Mouse (Mus musculus) heart, embryonic 16.5 days (tissue): ENCODE measurements around the gene Tenm2. TPM values are rescaled to one million over a fixed set of nuclear protein-coding genes. Genes with fewer than 3 reads are reported as not detected.

Experiments used
- ATAC-seq: fragments of 200-750 bp; cut with Nextera tagmentation; replicated peaks from 2 replicates; pipeline ENCODE4 v1.8.0; 2017; ENCODE audit warnings: moderate number of reproducible peaks; ENCODE audit not compliant: insufficient read depth, low FRiP score; ENCODE audit errors: extremely low read depth
- H3K27ac ChIP-seq: fragments of 300-500 bp; sonication (generic); 2 replicates; pipeline ENCODE4 v1.5.1; 2014; ENCODE audit warnings: mild to moderate bottlenecking, low read length, control low read depth, moderate library complexity
- H3K27me3 ChIP-seq: fragments of 300-500 bp; sonication (generic); 2 replicates; pipeline ENCODE4 v1.6.1; 2014; ENCODE audit warnings: low read length, mixed read lengths; ENCODE audit not compliant: control insufficient read depth, insufficient read depth
- H3K36me3 ChIP-seq: fragments of 300-500 bp; sonication (generic); 2 replicates; pipeline ENCODE4 v1.6.1; 2014; ENCODE audit not compliant: control insufficient read depth, insufficient read depth
- H3K4me1 ChIP-seq: fragments of 300-500 bp; sonication (generic); 2 replicates; pipeline ENCODE4 v1.6.1; 2014; ENCODE audit warnings: low read length, mixed read lengths; ENCODE audit not compliant: control insufficient read depth, insufficient read depth
- H3K4me2 ChIP-seq: fragments of 300-500 bp; sonication (generic); 2 replicates; pipeline ENCODE4 v1.6.1; 2014; ENCODE audit warnings: low read depth, mild to moderate bottlenecking, control low read depth, low read length
- H3K4me3 ChIP-seq: fragments of 300-500 bp; sonication (generic); 2 replicates; pipeline ENCODE4 v1.5.1; 2014; ENCODE audit warnings: mild to moderate bottlenecking, control low read depth, low read length
- H3K9ac ChIP-seq: fragments of 300-500 bp; sonication (generic); 2 replicates; pipeline ENCODE4 v1.6.1; 2014; ENCODE audit warnings: low read length, control low read depth
- H3K9me3 ChIP-seq: fragments of 300-500 bp; sonication (generic); replicated peaks from 2 replicates; pipeline ENCODE4 v1.6.1; 2016; ENCODE audit warnings: low read length; ENCODE audit not compliant: control insufficient read depth
- WGBS: fragments of 180-500 bp; shearing (Covaris S2); extraction: QIAGEN DNeasy Blood & Tissue Kit; methylation state at CpG from one replicate; pipeline ENCODE4 v1.1.7; 2014; 5-methylcytosine and 5-hydroxymethylcytosine counted together
- polyA plus RNA-seq: library from polyadenylated mRNA; unstranded; fragments of >200 nt; fragmentation: Nextera tagmentation; extraction: Ambion mirVana; gene quantifications from 2 replicates; pipeline ENCODE4 v1.2.1, GENCODE M21; 2015

Gene Tenm2
- polyA plus RNA-seq, 1 experiment from 2014 or later: 0.71 TPM

- no peak overlapping the region for H3K4me2 ChIP-seq
- no peaks in the 10 kb centered on the region for H3K36me3 ChIP-seq
- WGBS: 63% methylated on average over 5 of the region's 5 CpGs
- no peaks in the 10 kb centered on the region for H3K9me3 ChIP-seq
- no peaks in the 10 kb centered on the region for H3K27me3 ChIP-seq
- H3K27ac ChIP-seq: no peak overlapping the region
- no peak for ATAC-seq
- H3K4me1 ChIP-seq: 0 out of 2 replicates have a peak, but pooled peaks cover 3% of the 10 kb centered on the region
- no peak overlapping the region for H3K9ac ChIP-seq
- H3K4me3 ChIP-seq: no peak overlapping the region
Measured at GRCm38 (mm10) chr11:37046671-37047070, 189.1 kb downstream of the Tenm2 start.

DNA sequence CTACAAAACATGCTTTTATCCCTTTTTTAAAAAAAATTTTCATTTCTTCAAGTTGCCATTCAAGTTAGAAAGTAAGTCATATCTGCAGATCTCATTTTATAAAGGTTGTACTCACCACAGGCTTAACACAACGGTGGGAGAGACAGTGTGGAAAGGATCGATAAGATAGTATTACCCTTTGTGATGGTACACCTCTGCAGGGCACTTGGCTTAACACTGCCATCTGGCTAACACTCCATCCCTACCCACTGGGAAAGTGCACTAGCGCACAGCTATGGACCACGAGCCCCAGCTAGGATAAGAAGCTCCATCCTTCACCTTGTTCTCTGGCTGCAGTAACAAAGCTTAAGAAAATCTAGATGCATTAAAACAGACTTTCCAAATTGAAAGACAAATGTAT lies 194.5 kb downstream of the Tenm2 start:
- 62% methylated on average over 4 of the region's 4 CpGs for WGBS
- Histone ChIP-seq H3K36me3 (no peaks in the 10 kb centered on the region), H3K4me3 (no peak overlapping the region), H3K27me3 (no peaks in the 10 kb centered on the region), H3K4me2 (no peak overlapping the region), H3K9ac (no peak overlapping the region), H3K27ac (no peak overlapping the region), H3K9me3 (no peaks in the 10 kb centered on the region), H3K4me1 (0 out of 2 replicates have a peak, but pooled peaks cover 3% of the 10 kb centered on the region)
- ATAC-seq: no peak

DNA sequence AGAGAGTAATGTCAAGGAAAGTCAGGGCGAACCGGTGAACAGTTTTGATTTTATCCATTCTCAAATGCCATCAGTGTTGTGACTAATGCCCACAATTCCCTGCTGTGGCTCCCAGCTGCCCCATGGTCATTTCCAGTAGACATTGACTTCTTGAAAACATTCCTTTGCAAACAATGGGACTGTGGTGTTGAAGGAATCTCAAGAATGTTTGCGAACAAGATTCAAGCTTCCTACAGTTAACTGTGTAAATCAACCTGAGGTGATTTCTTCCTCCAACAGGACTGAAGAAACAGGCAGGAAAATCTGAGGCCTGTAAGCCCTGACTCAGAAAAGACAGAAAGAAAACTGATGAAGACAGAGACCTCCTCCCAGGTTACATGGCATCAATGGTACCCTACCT lies 196.5 kb downstream of the Tenm2 start:
- H3K4me2 ChIP-seq: no peak overlapping the region
- 0 out of 2 replicates have a peak, but pooled peaks cover 3% of the 10 kb centered on the region for H3K4me1 ChIP-seq
- no peaks in the 10 kb centered on the region for H3K9me3 ChIP-seq
- H3K27ac ChIP-seq: no peak overlapping the region
- ATAC-seq: no peak
- H3K27me3 ChIP-seq: no peaks in the 10 kb centered on the region
- H3K4me3 ChIP-seq: no peak overlapping the region
- H3K36me3 ChIP-seq: no peaks in the 10 kb centered on the region
- WGBS: 67% methylated on average over 3 of the region's 3 CpGs
- H3K9ac ChIP-seq: no peak overlapping the region

DNA sequence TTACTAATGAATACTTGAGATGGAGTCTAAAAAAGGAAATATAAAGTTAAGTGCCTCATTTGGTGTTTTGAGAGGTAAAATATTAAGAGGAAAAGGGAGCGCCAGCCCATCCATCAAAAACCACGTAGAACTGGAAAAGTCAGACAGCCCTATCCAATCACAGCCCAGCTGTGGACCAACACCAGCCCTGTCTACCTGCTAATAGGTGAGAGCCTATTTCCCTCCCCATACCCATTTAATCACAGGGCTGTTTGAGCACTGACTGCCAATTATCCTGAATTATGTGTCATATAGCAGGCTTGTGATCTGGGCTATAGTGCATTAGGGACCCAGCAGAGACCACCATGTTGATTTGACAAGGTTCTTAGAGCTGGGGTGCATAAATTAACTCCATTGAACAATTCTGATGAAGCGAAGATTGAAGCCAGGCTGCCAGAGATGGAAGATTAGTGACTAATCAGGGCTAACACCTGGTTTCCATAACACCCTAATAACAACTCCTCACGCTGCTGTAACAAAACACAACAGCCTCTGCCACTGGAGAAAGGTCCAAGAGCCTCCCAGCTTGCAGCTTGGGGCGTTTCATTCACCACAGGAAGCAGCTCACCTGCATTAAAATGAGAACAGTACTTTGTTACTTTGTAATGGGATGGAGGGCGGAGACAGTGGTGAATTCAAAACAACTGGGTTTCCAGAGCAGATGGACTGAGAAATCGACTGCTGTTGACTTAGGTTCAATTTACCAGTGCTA lies 204.3 kb downstream of the Tenm2 start:
- 61% methylated on average over 7 of the region's 7 CpGs for WGBS
- no peaks in the 10 kb centered on the region for H3K4me1 ChIP-seq
- no peaks in the 10 kb centered on the region for H3K27me3 ChIP-seq
- H3K27ac ChIP-seq: no peak overlapping the region
- H3K4me3 ChIP-seq: no peak overlapping the region
- no peak overlapping the region for H3K9ac ChIP-seq
- H3K4me2 ChIP-seq: no peak overlapping the region
- no peaks in the 10 kb centered on the region for H3K36me3 ChIP-seq
- H3K9me3 ChIP-seq: no peaks in the 10 kb centered on the region
- no peak for ATAC-seq

DNA sequence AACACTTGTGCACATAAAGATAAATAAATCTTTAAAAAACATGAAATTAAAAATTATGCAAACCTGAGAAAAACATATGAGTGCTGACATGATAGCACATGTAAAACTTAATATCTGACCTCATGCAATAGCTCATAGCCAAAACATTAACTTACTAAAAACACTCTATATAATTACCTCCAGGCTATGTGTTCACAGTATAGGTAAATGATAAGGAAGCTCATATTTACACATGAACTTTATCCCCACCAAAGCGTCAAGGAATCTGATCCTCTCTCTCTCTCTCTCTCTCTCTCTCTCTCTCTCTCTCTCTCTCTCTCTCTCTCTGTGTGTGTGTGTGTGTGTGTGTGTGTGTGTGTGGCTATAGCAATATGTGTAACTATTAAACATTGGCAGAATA lies 223.9 kb downstream of the Tenm2 start:
- Histone ChIP-seq H3K27me3 (no peaks in the 10 kb centered on the region), H3K4me2 (no peak overlapping the region), H3K9me3 (no peaks in the 10 kb centered on the region), H3K4me3 (no peak overlapping the region), H3K4me1 (no peaks in the 10 kb centered on the region), H3K36me3 (no peaks in the 10 kb centered on the region), H3K9ac (no peak overlapping the region), H3K27ac (no peak overlapping the region)
- WGBS: 40% methylated on average over 1 of the region's 1 CpGs
- ATAC-seq: no peak

- no peak overlapping the region for H3K4me2 ChIP-seq
- no peaks in the 10 kb centered on the region for H3K27me3 ChIP-seq
- no peaks in the 10 kb centered on the region for H3K36me3 ChIP-seq
- no peak overlapping the region for H3K27ac ChIP-seq
- H3K9ac ChIP-seq: no peak overlapping the region
- no peak overlapping the region for H3K4me3 ChIP-seq
- H3K9me3 ChIP-seq: no peaks in the 10 kb centered on the region
- whole genome bisulfite sequencing: 77% methylated on average over 1 of the region's 1 CpGs
- no peaks in the 10 kb centered on the region for H3K4me1 ChIP-seq
- ATAC-seq: no peak
Measured at GRCm38 (mm10) chr11:37009243-37009642, 226.5 kb downstream of the Tenm2 start.

DNA sequence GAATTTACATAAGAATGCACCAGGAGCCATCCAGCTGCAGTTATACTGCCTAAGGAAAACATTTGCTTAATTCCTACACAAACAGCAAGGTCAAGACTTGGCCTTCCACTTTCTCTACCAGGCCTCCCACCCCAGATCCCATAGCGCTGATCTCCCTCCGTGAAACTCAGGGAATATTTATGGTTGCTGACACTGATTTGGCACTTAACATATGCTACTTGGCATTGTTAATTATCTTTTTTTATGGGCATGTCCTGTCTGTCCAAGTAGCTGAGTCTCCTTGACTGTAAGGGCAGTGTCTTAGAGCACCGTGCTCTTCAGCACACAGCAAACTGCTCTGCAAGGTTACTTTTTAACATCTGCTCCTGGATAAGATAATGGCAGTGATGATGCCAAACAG lies 238.1 kb downstream of the Tenm2 start:
- Histone ChIP-seq H3K9ac (no peak overlapping the region), H3K4me3 (no peak overlapping the region), H3K4me2 (no peak overlapping the region), H3K9me3 (no peaks in the 10 kb centered on the region), H3K27ac (no peak overlapping the region), H3K27me3 (no peaks in the 10 kb centered on the region), H3K4me1 (no peaks in the 10 kb centered on the region), H3K36me3 (no peaks in the 10 kb centered on the region)
- ATAC-seq: no peak
- WGBS: 63% methylated on average over 3 of the region's 3 CpGs

- Histone ChIP-seq H3K27ac (no peak overlapping the region), H3K9ac (no peak overlapping the region), H3K4me3 (no peak overlapping the region), H3K27me3 (no peaks in the 10 kb centered on the region), H3K4me2 (no peak overlapping the region), H3K36me3 (no peaks in the 10 kb centered on the region), H3K9me3 (no peaks in the 10 kb centered on the region), H3K4me1 (no peaks in the 10 kb centered on the region)
- 47% methylated on average over 3 of the region's 3 CpGs for WGBS
- ATAC-seq: 0 out of 2 replicates have a peak, but pooled peaks have one; percentile 28
Measured at GRCm38 (mm10) chr11:36990895-36991294, 244.9 kb downstream of the Tenm2 start.

GRCm38 (mm10) chr11:36988776-36989565 lies 246.8 kb downstream of the Tenm2 start:
- Histone ChIP-seq H3K27me3 (no peaks in the 10 kb centered on the region), H3K9me3 (no peaks in the 10 kb centered on the region), H3K4me2 (no peak overlapping the region), H3K4me1 (no peaks in the 10 kb centered on the region), H3K9ac (no peak overlapping the region), H3K36me3 (no peaks in the 10 kb centered on the region), H3K27ac (no peak overlapping the region), H3K4me3 (no peak overlapping the region)
- no peak for ATAC-seq
- 40% methylated on average over 5 of the region's 5 CpGs for WGBS
